22 mouse cellular contexts compared by ENCODE assay signal in genomic region chr9:68463637-68464304, GRCm38 (mm10).
"Had no signal": no experiment of that assay in that cellular context is flagged by ENCODE, and none has a peak within 500 bp of the region (broad histone marks: within the 10 kb centered on the region; RNA-seq: fewer than 3 reads in every experiment).

No protein-coding gene starts in this region.

- H3K27me3 ChIP-seq: liver, embryonic 13.5 days; megakaryocyte, embryonic 14.5 days; midbrain, embryonic 13.5 days; neural tube, embryonic 13.5 days; stomach, embryonic 15.5 days had no signal

- H3K4me3 ChIP-seq: layer of hippocampus, adult 2 months; liver, embryonic 13.5 days; megakaryocyte, embryonic 14.5 days; midbrain, embryonic 10.5 days; midbrain, embryonic 13.5 days; myocyte; neural tube, embryonic 13.5 days; stomach, embryonic 15.5 days had no signal

- ATAC-seq: hindbrain, postnatal 0 days; inflammation-experienced regulatory T-cells, adult 6 months; midbrain, embryonic 13.5 days; midbrain, embryonic 16.5 days had no signal

- H3K4me1 ChIP-seq: liver, embryonic 13.5 days; megakaryocyte, embryonic 14.5 days; midbrain, embryonic 10.5 days; midbrain, embryonic 13.5 days; neural tube, embryonic 13.5 days; stomach, embryonic 15.5 days had no signal

- H3K36me3 ChIP-seq: liver, embryonic 13.5 days; midbrain, embryonic 10.5 days; midbrain, embryonic 13.5 days; neural tube, embryonic 13.5 days; stomach, embryonic 15.5 days had no signal

- DNase-seq: kidney, adult 18-20 months; kidney, adult 9 months; kidney, postnatal 25 days; layer of hippocampus, adult 9-11 months; liver, embryonic 13.5 days; lung, adult 2 months; retina, postnatal 1 day; right cerebral cortex, postnatal 25 days; spleen, adult 18-20 months; thymus, adult 2 months; thymus, postnatal 14 days; thymus, postnatal 4 days had no signal

- H3K9ac ChIP-seq: liver, embryonic 13.5 days; midbrain, embryonic 13.5 days; neural tube, embryonic 13.5 days; stomach, embryonic 15.5 days had no signal

- H3K27ac ChIP-seq: hindbrain, postnatal 0 days; layer of hippocampus, adult 2 months; liver, embryonic 13.5 days; midbrain, embryonic 10.5 days; midbrain, embryonic 13.5 days; neural tube, embryonic 13.5 days; stomach, embryonic 15.5 days had no signal

- H3K4me2 ChIP-seq: liver, embryonic 13.5 days; midbrain, embryonic 13.5 days; neural tube, embryonic 13.5 days; stomach, embryonic 15.5 days had no signal

- H3K9me3 ChIP-seq: midbrain, embryonic 10.5 days; midbrain, embryonic 13.5 days; neural tube, embryonic 13.5 days; stomach, embryonic 15.5 days had no signal
